ENCODE assay signal across 12 mouse cellular contexts in genomic region chr1:167282112-167282511, GRCm38 (mm10). TPM values are rescaled to one million over a fixed set of nuclear protein-coding genes. Genes with fewer than 3 reads are reported as not detected.
DNase-seq lines count a peak whose midpoint lies in the region; ATAC-seq and TF ChIP-seq lines count a peak whose summit lies in the region.
"Had no signal": no experiment of that assay in that cellular context is flagged by ENCODE, and none has a peak within 500 bp of the region (broad histone marks: within the 10 kb centered on the region; RNA-seq: fewer than 3 reads in every experiment).

No protein-coding gene starts in this region.

- peak overlapping the region; percentile 98 for H3K4me3 ChIP-seq in megakaryocyte, embryonic 14.5 days (replicated peaks)
- no peak overlapping the region for H3K4me3 ChIP-seq in forebrain, embryonic 12.5 days (replicated peaks)
- H3K4me3 ChIP-seq in liver, postnatal 0 days (ENCODE audit: low read depth, low read length): no peak overlapping the region

- H3K36me3 ChIP-seq in megakaryocyte, embryonic 14.5 days (replicated peaks; ENCODE audit: low read length): peaks cover 22% of the 10 kb centered on the region
- H3K36me3 ChIP-seq in forebrain, embryonic 12.5 days (replicated peaks): no peaks in the 10 kb centered on the region; the same call in 1 of the 2 replicates
- no peaks in the 10 kb centered on the region for H3K36me3 ChIP-seq in liver, postnatal 0 days (replicated peaks; ENCODE audit: insufficient read depth, low read length)

- H3K27ac ChIP-seq in forebrain, embryonic 12.5 days: no peak overlapping the region
- no peak overlapping the region for H3K27ac ChIP-seq in liver, postnatal 0 days (ENCODE audit: low read depth)

- TF ChIP-seq CTCF in liver, postnatal 0 days (IDR thresholded peaks at IDR 0.05; ENCODE audit: low read depth): no peak

- 0 out of 2 replicates have a peak overlapping the region, but pooled peaks have one; percentile 96 for H3K9ac ChIP-seq in forebrain, embryonic 12.5 days
- no peak overlapping the region for H3K9ac ChIP-seq in liver, postnatal 0 days (replicated peaks)

- H3K4me2 ChIP-seq in forebrain, embryonic 12.5 days: peak overlapping the region; percentile 70
- H3K4me2 ChIP-seq in liver, postnatal 0 days (ENCODE audit: low read depth, low read length): peak overlapping the region; percentile 100

- no peaks in the 10 kb centered on the region for H3K27me3 ChIP-seq in megakaryocyte, embryonic 14.5 days (replicated peaks)
- H3K27me3 ChIP-seq in forebrain, embryonic 12.5 days: no peaks in the 10 kb centered on the region
- no peaks in the 10 kb centered on the region for H3K27me3 ChIP-seq in liver, postnatal 0 days (ENCODE audit: insufficient read depth, low read length)

- H3K4me1 ChIP-seq in megakaryocyte, embryonic 14.5 days: peaks cover 70% of the 10 kb centered on the region
- peaks cover 38% of the 10 kb centered on the region for H3K4me1 ChIP-seq in forebrain, embryonic 12.5 days
- peaks cover 33% of the 10 kb centered on the region for H3K4me1 ChIP-seq in liver, postnatal 0 days (ENCODE audit: insufficient read depth)

- no peak for DNase-seq in liver, postnatal 0 days
- no peak for DNase-seq in cerebellum, adult 11 months
- no peak for DNase-seq in adipocyte (ENCODE audit: low spot score)
- DNase-seq: cerebellum, postnatal 25 days; kidney, postnatal 14 days; left cerebral cortex, postnatal 4 days; lung, postnatal 36 days; thymus, postnatal 36 days had no signal

- 49% methylated on average over 3 of the region's 3 CpGs for WGBS in forebrain, embryonic 12.5 days
- 67% methylated on average over 3 of the region's 3 CpGs for WGBS in liver, postnatal 0 days (ENCODE audit: insufficient replicate concordance)

- no peak for ATAC-seq in megakaryocyte, adult 5-6 weeks (ENCODE audit: poor library complexity, severe bottlenecking)
- no peak for ATAC-seq in forebrain, embryonic 12.5 days (ENCODE audit: low FRiP score)
- no peak for ATAC-seq in liver, postnatal 0 days
- no peak for ATAC-seq in megakaryocyte progenitor cell, adult 5-6 weeks (replicated peaks; ENCODE audit: poor library complexity)

- TF ChIP-seq EP300 in liver, postnatal 0 days (IDR thresholded peaks at IDR 0.05; ENCODE audit: low read depth): no peak

- H3K9me3 ChIP-seq in megakaryocyte, embryonic 14.5 days: no peaks in the 10 kb centered on the region
- H3K9me3 ChIP-seq in forebrain, embryonic 12.5 days: no peaks in the 10 kb centered on the region
- H3K9me3 ChIP-seq in liver, postnatal 0 days (ENCODE audit: low read length): no peaks in the 10 kb centered on the region

RNA-seq across cellular contexts. Expression of gene Uck2, which starts 3.0 kb away (rescaled TPM):
- polyA plus RNA-seq in megakaryocyte, embryonic 14.5 days (2012; ENCODE audit: insufficient read depth, low replicate concordance): 367 and 525 TPM in 2 replicates
- total RNA-seq in megakaryocyte, adult 5-6 weeks (2015): 71.2 and 79.5 TPM in 2 replicates
- total RNA-seq in megakaryocyte, adult 5-6 weeks (2017): 75.3 and 77.6 TPM in 2 replicates
- 119 and 123 TPM in 2 replicates for polyA plus RNA-seq in forebrain, embryonic 12.5 days (2016; fragmentation: Nextera tagmentation; extraction: Ambion mirVana)
- polyA plus RNA-seq in liver, postnatal 0 days (2015; fragmentation: Nextera tagmentation; extraction: Ambion mirVana): 18.6 and 20.9 TPM in 2 replicates
- total RNA-seq in megakaryocyte progenitor cell, adult 5-6 weeks (2015): 228 and 234 TPM in 2 replicates
- 234 and 288 TPM in 2 replicates for total RNA-seq in megakaryocyte progenitor cell, adult 5-6 weeks (2017)

RNA-seq across cellular contexts. Expression of gene Tmco1, which starts 26.1 kb away (rescaled TPM):
- 15.5 and 56.2 TPM in 2 replicates for polyA plus RNA-seq in megakaryocyte, embryonic 14.5 days (2012; ENCODE audit: insufficient read depth, low replicate concordance)
- total RNA-seq in megakaryocyte, adult 5-6 weeks (2015): 168 and 194 TPM in 2 replicates
- 167 and 196 TPM in 2 replicates for total RNA-seq in megakaryocyte, adult 5-6 weeks (2017)
- polyA plus RNA-seq in forebrain, embryonic 12.5 days (2016; fragmentation: Nextera tagmentation; extraction: Ambion mirVana): 68.3 and 70.9 TPM in 2 replicates
- 54.6 and 57.6 TPM in 2 replicates for polyA plus RNA-seq in liver, postnatal 0 days (2015; fragmentation: Nextera tagmentation; extraction: Ambion mirVana)
- 168 and 183 TPM in 2 replicates for total RNA-seq in megakaryocyte progenitor cell, adult 5-6 weeks (2015)
- 176 and 178 TPM in 2 replicates for total RNA-seq in megakaryocyte progenitor cell, adult 5-6 weeks (2017)
